Mouse (Mus musculus) midbrain, embryonic 14.5 days (tissue): ENCODE measurements at regions not wholly inside any gene's neighbourhood (a gene's known extent, or its start where the extent isn't known, plus 50 kb on each side); places are given as distances from the start of the nearest gene placed in this dataset.
"Not testable (repeated sequence)": the region's sequence is repeated elsewhere in the genome, so short reads cannot be mapped to it uniquely, and the experiment has no call there.

Source experiments
- ATAC-seq: fragments of 200-750 bp; cut with Nextera tagmentation; 2 replicates; pipeline ENCODE4 v1.8.0; 2017; ENCODE audit warnings: moderate number of reproducible peaks, moderate library complexity; ENCODE audit not compliant: low FRiP score, low TSS enrichment
- DNase-seq: peaks from one replicate; pipeline ENCODE4 v3.0.0-alpha.2; 2015
- H3K27ac ChIP-seq: fragments of 300-500 bp; sonication (generic); replicated peaks from 2 replicates; pipeline ENCODE4 v1.5.1; 2014; ENCODE audit warnings: mild to moderate bottlenecking, low read depth, low read length, moderate library complexity
- H3K27me3 ChIP-seq: fragments of 300-500 bp; sonication (generic); 2 replicates; pipeline ENCODE4 v1.6.1; 2014; ENCODE audit warnings: low read length, control low read depth, mixed read lengths; ENCODE audit not compliant: control insufficient read depth, insufficient read depth
- H3K36me3 ChIP-seq: fragments of 300-500 bp; sonication (generic); 2 replicates; pipeline ENCODE4 v1.6.1; 2014; ENCODE audit warnings: low read length, control low read depth; ENCODE audit not compliant: control insufficient read depth, insufficient read depth
- H3K4me1 ChIP-seq: fragments of 300-500 bp; sonication (generic); 2 replicates; pipeline ENCODE4 v1.6.1; 2014; ENCODE audit warnings: mild to moderate bottlenecking, antibody characterized with exemption, low read length, control low read depth; ENCODE audit not compliant: control insufficient read depth, insufficient read depth
- H3K4me2 ChIP-seq: fragments of 300-500 bp; sonication (generic); 2 replicates; pipeline ENCODE4 v1.6.1; 2014; ENCODE audit warnings: mild to moderate bottlenecking, low read length, moderate library complexity
- H3K4me3 ChIP-seq: fragments of 300-500 bp; sonication (generic); replicated peaks from 2 replicates; pipeline ENCODE4 v1.5.1; 2014; ENCODE audit warnings: low read depth, low read length
- H3K9ac ChIP-seq: fragments of 300-500 bp; sonication (generic); replicated peaks from 2 replicates; pipeline ENCODE4 v1.6.1; 2014; ENCODE audit warnings: mild to moderate bottlenecking, low read length, moderate library complexity
- H3K9me3 ChIP-seq: fragments of 300-500 bp; sonication (generic); 2 replicates; pipeline ENCODE4 v1.6.1; 2016; ENCODE audit warnings: low read length, control low read depth, mixed read lengths; ENCODE audit not compliant: control insufficient read depth
- whole genome bisulfite sequencing: fragments of 180-500 bp; shearing (Covaris S2); extraction: QIAGEN DNeasy Blood & Tissue Kit; methylation state at CpG from one replicate; pipeline ENCODE4 v1.1.7; 2014; 5-methylcytosine and 5-hydroxymethylcytosine counted together

- Histone ChIP-seq H3K4me2 (no peak overlapping the region), H3K36me3 (no peaks in the 10 kb centered on the region), H3K4me1 (no peaks in the 10 kb centered on the region), H3K9me3 (no peaks in the 10 kb centered on the region), H3K27ac (no peak overlapping the region), H3K27me3 (no peaks in the 10 kb centered on the region), H3K9ac (no peak overlapping the region), H3K4me3 (no peak overlapping the region)
- 69% methylated on average over 2 of the region's 2 CpGs for WGBS
- no peak; the same call in 1 of the 2 replicates for ATAC-seq
- peak; percentile 26 for DNase-seq
Measured at GRCm38 (mm10) chr10:49985038-49985437, 196.5 kb upstream of the Grik2 start.

GRCm38 (mm10) chr10:49952434-49952833, 163.9 kb upstream of the Grik2 start:
- H3K4me3 ChIP-seq: no peak overlapping the region
- H3K27me3 ChIP-seq: no peaks in the 10 kb centered on the region
- no peaks in the 10 kb centered on the region for H3K36me3 ChIP-seq
- no peak; the same call in 1 of the 2 replicates for ATAC-seq
- H3K9ac ChIP-seq: no peak overlapping the region
- DNase-seq: no peak
- no peak overlapping the region for H3K27ac ChIP-seq
- no peaks in the 10 kb centered on the region for H3K4me1 ChIP-seq
- no peak overlapping the region for H3K4me2 ChIP-seq
- H3K9me3 ChIP-seq: no peaks in the 10 kb centered on the region

- 86% methylated on average over 2 of the region's 2 CpGs for WGBS
- H3K4me3 ChIP-seq, H3K27ac ChIP-seq, H3K36me3 ChIP-seq, H3K27me3 ChIP-seq, H3K4me1 ChIP-seq, H3K9me3 ChIP-seq, H3K4me2 ChIP-seq, DNase-seq, H3K9ac ChIP-seq: not testable (repeated sequence)
- peak; percentile 50; the same call in 1 of the 2 replicates for ATAC-seq
Measured at GRCm38 (mm10) chr10:49937305-49937704, 148.7 kb upstream of the Grik2 start.

- not testable (repeated sequence) for H3K4me2 ChIP-seq, H3K27me3 ChIP-seq, ATAC-seq, DNase-seq, H3K9ac ChIP-seq, H3K9me3 ChIP-seq, H3K27ac ChIP-seq, H3K4me3 ChIP-seq, H3K4me1 ChIP-seq, H3K36me3 ChIP-seq
- WGBS: 88% methylated on average over 4 of the region's 4 CpGs
Measured at GRCm38 (mm10) chr10:49909206-49909605, 120.6 kb upstream of the Grik2 start.

- WGBS: 75% methylated on average over 1 of the region's 1 CpGs
- ATAC-seq: not testable (repeated sequence)
Measured at GRCm38 (mm10) chr10:49908126-49908525, 119.6 kb upstream of the Grik2 start.

GRCm38 (mm10) chr10:49904626-49905025, 116.1 kb upstream of the Grik2 start:
- not testable (repeated sequence) for H3K4me3 ChIP-seq, H3K36me3 ChIP-seq, H3K27me3 ChIP-seq, H3K4me2 ChIP-seq, H3K27ac ChIP-seq, ATAC-seq, H3K4me1 ChIP-seq, H3K9ac ChIP-seq, DNase-seq, H3K9me3 ChIP-seq
- WGBS: 93% methylated on average over 1 of the region's 1 CpGs

More at GRCm38 (mm10) chr10:49908126-49908525, 119.6 kb upstream of the Grik2 start:
- H3K9me3 ChIP-seq, DNase-seq, H3K4me2 ChIP-seq, H3K27me3 ChIP-seq, H3K9ac ChIP-seq, H3K27ac ChIP-seq, H3K4me3 ChIP-seq, H3K4me1 ChIP-seq, H3K36me3 ChIP-seq: not testable (repeated sequence)

GRCm38 (mm10) chr10:49895436-49895835, 106.9 kb upstream of the Grik2 start:
- H3K4me3 ChIP-seq: no peak overlapping the region
- no peaks in the 10 kb centered on the region for H3K36me3 ChIP-seq
- no peaks in the 10 kb centered on the region for H3K4me1 ChIP-seq
- no peak overlapping the region for H3K27ac ChIP-seq
- DNase-seq: no peak
- no peaks in the 10 kb centered on the region for H3K9me3 ChIP-seq
- no peaks in the 10 kb centered on the region for H3K27me3 ChIP-seq
- H3K4me2 ChIP-seq: no peak overlapping the region
- no peak for ATAC-seq
- WGBS: 81% methylated on average over 3 of the region's 3 CpGs
- H3K9ac ChIP-seq: no peak overlapping the region

GRCm38 (mm10) chr10:49884106-49884505, 95.5 kb upstream of the Grik2 start:
- H3K27me3 ChIP-seq: no peaks in the 10 kb centered on the region
- H3K4me2 ChIP-seq: no peak overlapping the region
- H3K4me1 ChIP-seq: no peaks in the 10 kb centered on the region
- H3K9me3 ChIP-seq: no peaks in the 10 kb centered on the region
- no peak overlapping the region for H3K9ac ChIP-seq
- no peak for DNase-seq
- H3K27ac ChIP-seq: no peak overlapping the region
- H3K36me3 ChIP-seq: no peaks in the 10 kb centered on the region
- 73% methylated on average over 2 of the region's 2 CpGs for WGBS
- H3K4me3 ChIP-seq: no peak overlapping the region
- ATAC-seq: no peak

- Histone ChIP-seq H3K4me3 (no peak overlapping the region), H3K27me3 (no peaks in the 10 kb centered on the region), H3K9ac (no peak overlapping the region), H3K27ac (no peak overlapping the region), H3K4me2 (no peak overlapping the region), H3K9me3 (no peaks in the 10 kb centered on the region), H3K4me1 (no peaks in the 10 kb centered on the region), H3K36me3 (no peaks in the 10 kb centered on the region)
- ATAC-seq (no peak), DNase-seq (no peak)
- 76% methylated on average over 1 of the region's 1 CpGs for WGBS
Measured at GRCm38 (mm10) chr10:49883444-49883843, 94.9 kb upstream of the Grik2 start.
